Mouse (Mus musculus): ENCODE measurements at regions not wholly inside any gene's neighbourhood (a gene's known extent, or its start where the extent isn't known, plus 50 kb on each side); places are given as distances from the start of the nearest gene placed in this dataset.
A peak's percentile ranks its signal among the peaks of the same experiment; 100 is the strongest.

DNA sequence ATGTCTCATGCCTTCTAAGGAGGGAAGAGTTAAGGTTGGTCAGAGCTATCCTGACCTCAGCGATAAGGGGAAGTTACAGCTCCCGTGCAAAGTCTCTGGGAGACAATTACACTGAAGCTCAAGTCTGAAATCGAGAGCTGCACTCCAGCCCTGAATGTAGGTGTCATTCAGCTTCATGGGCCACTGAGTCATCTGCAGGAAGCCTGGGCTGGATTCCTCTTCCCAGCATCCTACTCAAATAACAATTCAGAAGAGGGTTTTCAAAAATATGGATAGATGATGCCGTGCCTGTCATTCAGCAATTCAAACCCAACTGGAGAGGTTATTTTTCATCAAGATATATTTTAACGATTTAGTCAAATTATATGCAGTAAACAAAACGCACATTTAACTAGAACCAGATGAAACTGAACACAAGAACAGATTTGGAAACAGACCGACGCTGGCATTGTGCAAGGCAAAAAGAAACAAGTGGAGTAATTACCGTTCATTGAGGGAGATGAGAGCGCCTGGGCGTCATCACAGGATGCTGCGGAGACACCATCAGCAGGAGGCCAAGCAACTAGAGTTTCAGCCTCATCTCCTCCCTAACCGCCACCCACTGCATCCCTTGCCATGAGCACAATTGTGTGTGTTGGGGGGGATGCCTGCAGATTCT is 57.8 kb upstream of the Cfap46 start:
- no peak for DNase-seq

DNA sequence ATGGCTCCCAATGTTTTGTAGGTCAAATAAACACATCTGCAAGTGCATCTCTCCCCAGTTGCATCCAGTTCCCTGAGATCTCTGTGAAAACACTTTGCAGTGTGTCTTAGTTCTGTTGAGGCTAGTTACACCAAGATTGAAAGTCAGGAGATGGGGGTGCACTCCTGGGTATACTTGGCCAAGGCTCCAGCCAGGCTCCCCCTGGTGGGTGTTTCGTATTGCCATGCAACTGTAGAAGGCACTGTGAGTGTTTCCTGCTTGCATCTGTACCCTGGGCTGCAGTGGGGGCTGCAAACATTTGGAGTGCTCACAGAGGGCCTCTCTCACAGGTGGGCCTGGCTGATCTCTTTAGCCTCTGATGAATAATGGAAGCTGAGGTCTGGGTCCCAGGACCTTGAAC is 63.2 kb upstream of the Cfap46 start:
- peak; percentile 4 to 13 for DNase-seq

DNA sequence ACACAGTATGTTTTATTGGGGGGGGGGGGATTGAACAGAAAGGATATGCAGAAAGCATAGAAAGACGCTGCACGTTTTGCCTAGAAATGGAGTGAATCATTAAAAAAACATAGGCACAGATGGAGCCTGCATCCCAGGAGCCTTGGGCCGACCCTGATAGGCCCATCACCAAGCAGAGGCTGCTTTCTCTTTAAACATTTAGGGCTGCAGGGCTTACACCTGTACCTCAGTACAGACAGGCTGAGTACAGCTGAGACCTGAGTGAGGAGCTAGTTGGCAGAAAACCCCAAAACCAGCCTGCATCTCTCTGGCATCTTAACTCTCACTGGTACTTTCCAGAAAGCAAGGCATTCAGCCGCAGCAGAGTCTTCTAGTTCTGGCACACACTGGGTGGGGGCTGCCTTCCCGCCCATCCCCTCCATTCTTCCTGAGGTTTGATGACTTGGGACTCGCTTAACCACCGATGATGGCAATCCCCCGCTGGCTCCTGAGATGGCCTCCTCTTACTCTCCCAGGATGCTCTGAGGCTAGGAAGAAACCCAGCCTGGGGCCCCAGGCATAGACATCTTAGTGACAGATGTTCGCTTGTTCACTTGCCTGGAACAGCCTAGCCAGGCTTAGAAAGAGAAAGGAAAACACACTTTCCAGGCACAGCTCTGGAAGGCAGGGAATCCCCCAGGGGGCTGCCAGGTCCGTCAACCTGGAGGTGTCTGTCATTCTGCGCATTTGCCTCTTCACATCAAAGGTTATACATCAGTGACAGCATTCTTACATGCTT is 63.9 kb upstream of the Cfap46 start:
- no peak for DNase-seq

DNA sequence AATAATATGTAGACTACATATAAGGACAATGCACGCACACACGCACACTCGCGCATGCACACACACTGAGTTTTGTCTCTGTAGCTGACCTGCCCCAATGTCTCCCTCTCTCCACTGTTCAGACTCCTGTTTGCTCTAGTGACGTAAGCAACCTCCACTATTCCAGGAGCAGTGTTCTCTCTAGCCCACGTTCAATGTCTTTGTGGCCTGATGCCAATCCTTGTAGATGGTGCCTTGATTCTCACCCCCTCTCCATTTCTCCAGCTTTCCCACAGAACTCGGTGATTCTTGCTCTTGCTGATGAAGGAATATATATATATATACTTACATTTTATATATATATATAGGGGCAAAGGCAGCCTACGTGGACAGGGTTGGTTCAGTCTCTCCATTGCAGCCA is 71.4 kb upstream of the Cfap46 start:
- DNase-seq = no peak

DNA sequence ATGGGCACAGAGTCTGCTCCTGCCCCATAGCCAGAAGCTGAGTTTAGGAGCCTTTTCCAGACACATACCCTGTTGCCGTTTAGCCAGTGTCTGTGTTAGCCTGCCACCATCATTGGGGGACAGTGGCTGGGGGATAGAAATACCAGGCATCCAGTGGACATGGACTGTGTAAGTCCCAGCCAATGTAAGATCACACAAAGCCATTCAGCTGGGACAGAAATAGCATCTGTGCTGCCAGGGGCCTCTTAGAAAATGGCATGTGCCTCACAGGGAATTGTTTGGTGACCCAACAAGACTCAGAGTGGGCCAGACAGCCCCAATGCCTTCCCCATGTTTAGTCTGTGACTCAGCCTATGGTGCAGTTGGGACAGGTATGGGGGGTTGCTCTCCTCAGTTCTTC is 71.5 kb upstream of the Adgra1 start:
- DNase-seq = no peak

DNA sequence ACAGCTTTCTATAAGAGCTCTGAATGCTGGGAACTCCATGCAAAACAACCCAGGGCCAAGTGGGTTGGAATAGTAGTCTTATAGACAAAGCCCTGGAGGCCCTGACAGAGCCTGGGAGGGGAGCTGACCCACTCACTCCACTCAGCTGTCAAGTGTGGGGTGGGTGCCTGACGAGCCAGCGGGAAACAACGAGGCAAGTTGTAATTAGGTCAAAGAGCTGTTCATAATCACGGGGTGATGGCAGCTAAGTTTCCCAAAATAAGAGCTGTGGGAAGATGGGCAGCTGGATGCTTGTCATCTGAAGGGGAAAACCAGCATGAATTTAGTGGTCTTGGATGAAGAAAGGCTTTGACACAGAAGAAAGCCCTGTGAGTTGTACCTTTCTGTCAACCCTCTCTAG is 70.7 kb upstream of the Adgra1 start:
- DNase-seq = no peak

DNA sequence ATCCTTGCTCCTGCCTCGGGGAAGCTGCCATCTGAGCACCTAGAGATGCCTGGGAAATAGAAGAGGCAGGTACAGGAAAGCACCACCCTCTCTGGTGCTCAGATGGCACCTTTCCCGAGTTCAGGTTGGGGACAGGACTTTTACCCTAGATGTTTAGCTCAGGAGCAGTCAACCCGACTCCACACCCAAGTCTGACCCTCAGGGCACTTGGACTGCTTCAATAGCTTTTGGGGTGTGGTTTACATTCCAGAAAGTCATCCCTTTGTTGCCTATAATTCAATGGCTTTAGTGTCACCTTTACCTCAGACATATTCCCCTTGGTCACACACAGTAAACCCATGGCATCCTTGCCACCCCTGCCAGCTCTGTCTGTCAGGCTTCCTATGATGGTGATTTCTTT is 67.7 kb upstream of the Adgra1 start:
- DNase-seq = no peak

DNA sequence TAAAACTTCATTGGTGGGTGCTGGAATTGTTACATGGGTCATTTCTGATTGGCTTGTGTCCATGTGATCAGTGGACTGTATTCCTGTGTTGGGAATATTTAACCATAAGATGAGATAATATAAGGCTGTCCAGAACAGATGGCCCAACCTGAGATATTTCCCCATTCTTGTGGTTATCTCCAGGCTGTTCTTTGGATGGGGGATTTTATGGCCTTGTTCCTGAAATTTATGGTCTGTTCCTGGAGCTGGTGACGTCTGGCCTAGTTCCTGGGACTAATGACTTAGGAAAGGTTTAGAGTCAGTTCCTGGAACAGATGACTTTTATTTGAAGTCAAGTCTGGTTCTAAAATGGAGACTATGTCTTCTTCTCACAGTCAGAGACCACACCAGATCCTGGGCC is 64.8 kb upstream of the Adgra1 start:
- DNase-seq = no peak

DNA sequence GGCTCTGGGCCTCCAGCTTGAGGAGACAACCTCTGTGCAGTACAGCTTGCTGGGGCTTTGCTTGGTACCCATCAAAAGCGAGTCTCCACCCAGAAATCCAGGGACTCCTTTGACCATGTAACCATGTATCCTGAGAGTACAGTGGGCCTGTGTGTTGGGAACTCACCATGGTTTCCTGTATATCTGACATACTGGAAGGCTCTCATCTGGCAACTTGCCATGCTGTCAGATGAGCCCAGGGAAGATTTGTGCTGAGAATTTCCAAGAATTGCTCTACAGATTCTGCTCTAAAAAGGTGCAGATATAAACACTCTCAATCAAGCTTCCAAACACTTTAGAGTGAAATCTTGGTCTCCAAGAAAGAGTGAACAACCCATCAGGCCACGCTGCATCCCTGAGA is 56.7 kb upstream of the Adgra1 start:
- no peak for DNase-seq

DNA sequence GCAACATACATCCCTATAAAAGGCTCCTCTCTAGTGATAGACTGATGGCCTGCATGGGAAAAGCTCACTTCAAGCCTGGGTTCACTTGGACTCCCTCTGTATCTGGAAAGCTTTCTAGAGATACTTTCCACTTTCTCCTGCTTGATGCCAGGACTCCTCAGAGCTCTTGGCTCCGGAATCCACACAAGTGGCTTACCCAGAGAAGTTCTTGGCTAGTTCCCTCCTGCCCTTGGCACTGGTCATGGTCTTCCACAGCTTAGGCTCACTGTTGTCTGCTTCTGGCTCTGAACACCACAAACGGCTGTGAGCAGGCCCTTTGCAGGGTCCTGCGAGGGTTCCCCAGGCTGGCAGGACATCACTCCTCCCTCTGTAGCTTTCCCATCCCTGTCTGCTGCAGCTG is 54.1 kb upstream of the Adgra1 start:
- DNase-seq = peak in 1 of 2 experiments; percentile 4

DNA sequence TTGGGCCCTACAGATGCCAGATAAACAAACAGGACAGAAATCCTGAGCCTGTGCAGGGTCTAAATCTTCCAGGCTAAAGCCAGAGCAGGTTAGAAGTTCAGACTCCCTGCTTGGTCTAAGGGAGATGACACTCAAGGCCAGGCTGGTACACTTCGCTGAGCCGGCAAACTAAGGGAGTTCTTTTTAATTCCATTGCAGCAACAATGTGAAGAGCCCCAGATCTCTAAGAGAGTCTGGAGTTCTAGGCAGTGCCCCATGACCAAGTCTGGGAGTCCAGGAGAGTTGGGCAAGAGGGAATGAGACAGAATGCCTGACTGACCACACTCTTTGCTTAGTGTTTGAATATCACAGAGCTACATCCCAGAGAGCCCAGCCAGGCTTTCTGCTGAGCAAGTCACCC is 52.5 kb upstream of the Adgra1 start:
- no peak for DNase-seq

Measured in cerebellum, postnatal 36 days (tissue).